In the genomic region with DNA sequence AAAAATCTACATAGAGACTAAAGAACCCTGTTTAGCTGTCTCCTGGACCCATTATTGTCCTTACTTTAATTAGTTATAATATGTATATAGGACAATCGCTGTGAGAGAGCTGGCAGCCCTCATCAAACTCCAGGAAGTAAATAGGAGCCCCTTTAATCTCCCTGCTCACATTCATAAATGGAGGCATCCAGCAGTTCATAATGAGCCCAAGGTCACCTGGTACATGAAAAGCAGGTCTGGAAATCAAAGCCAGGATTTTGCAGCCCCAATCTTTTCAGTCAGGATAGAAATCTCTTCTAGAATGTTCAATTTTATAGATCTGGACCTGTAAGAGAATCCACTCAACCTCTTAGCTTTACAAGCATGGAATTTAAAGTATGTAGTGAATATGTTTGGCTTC, we compare ENCODE assay signal across 18 mouse cellular contexts.
DNase-seq lines count a peak whose midpoint lies in the region; ATAC-seq and TF ChIP-seq lines count a peak whose summit lies in the region.
"Had no signal": no experiment of that assay in that cellular context is flagged by ENCODE, and none has a peak within 500 bp of the region (broad histone marks: within the 10 kb centered on the region; RNA-seq: fewer than 3 reads in every experiment).

No protein-coding gene starts in this region.

- H3K36me3 ChIP-seq in forebrain, embryonic 11.5 days (ENCODE audit: control insufficient read depth, insufficient read depth, low read length), result no peaks in the 10 kb centered on the region
- no peaks in the 10 kb centered on the region for H3K36me3 ChIP-seq in forebrain, embryonic 13.5 days (ENCODE audit: poor library complexity, severe bottlenecking)
- H3K36me3 ChIP-seq in forebrain, embryonic 14.5 days (ENCODE audit: control insufficient read depth, insufficient read depth, low read length), result no peaks in the 10 kb centered on the region
- no peaks in the 10 kb centered on the region for H3K36me3 ChIP-seq in forebrain, postnatal 0 days (ENCODE audit: insufficient read depth)
- H3K36me3 ChIP-seq: embryonic facial prominence, embryonic 13.5 days; forebrain, embryonic 15.5 days had no signal

- ATAC-seq in forebrain, embryonic 11.5 days (replicated peaks; ENCODE audit: low FRiP score), result peak; percentile 61; the same call in 1 of the 2 replicates
- ATAC-seq in forebrain, embryonic 13.5 days, result no peak
- no peak for ATAC-seq in forebrain, embryonic 14.5 days
- no peak for ATAC-seq in forebrain, postnatal 0 days
- ATAC-seq: forebrain, embryonic 15.5 days had no signal

- WGBS in forebrain, embryonic 11.5 days, result 31% methylated on average over 1 of the region's 1 CpGs
- WGBS in forebrain, embryonic 13.5 days, result 12% methylated on average over 1 of the region's 1 CpGs
- 19% methylated on average over 1 of the region's 1 CpGs for WGBS in forebrain, embryonic 14.5 days
- 19% methylated on average over 1 of the region's 1 CpGs for WGBS in forebrain, postnatal 0 days

- TF ChIP-seq CTCF in forebrain, postnatal 0 days (IDR thresholded peaks at IDR 0.05; ENCODE audit: low read depth), result no peak

- H3K4me3 ChIP-seq in forebrain, embryonic 11.5 days (ENCODE audit: low read depth, low read length), result no peak overlapping the region
- no peak overlapping the region for H3K4me3 ChIP-seq in forebrain, embryonic 13.5 days
- no peak overlapping the region for H3K4me3 ChIP-seq in forebrain, embryonic 14.5 days (ENCODE audit: low read depth, low read length)
- H3K4me3 ChIP-seq in forebrain, postnatal 0 days (ENCODE audit: low read depth, low read length), result no peak overlapping the region
- H3K4me3 ChIP-seq: embryonic facial prominence, embryonic 13.5 days; forebrain, embryonic 15.5 days had no signal

- H3K27ac ChIP-seq in forebrain, embryonic 11.5 days (ENCODE audit: low read depth, low read length), result no peak overlapping the region
- no peak overlapping the region for H3K27ac ChIP-seq in forebrain, embryonic 13.5 days
- H3K27ac ChIP-seq in forebrain, embryonic 14.5 days (ENCODE audit: low read depth, low read length), result no peak overlapping the region
- H3K27ac ChIP-seq in forebrain, postnatal 0 days (ENCODE audit: low read depth, low read length), result no peak overlapping the region
- H3K27ac ChIP-seq: embryonic facial prominence, embryonic 13.5 days; forebrain, embryonic 15.5 days had no signal

- no peak overlapping the region for H3K4me2 ChIP-seq in forebrain, embryonic 11.5 days (ENCODE audit: low read depth, low read length, severe bottlenecking)
- H3K4me2 ChIP-seq in forebrain, embryonic 13.5 days, result no peak overlapping the region
- H3K4me2 ChIP-seq in forebrain, embryonic 14.5 days (ENCODE audit: low read length), result no peak overlapping the region
- H3K4me2 ChIP-seq in forebrain, postnatal 0 days (ENCODE audit: low read depth), result no peak overlapping the region
- H3K4me2 ChIP-seq: embryonic facial prominence, embryonic 13.5 days; forebrain, embryonic 15.5 days had no signal

- no peak overlapping the region for H3K9ac ChIP-seq in forebrain, embryonic 11.5 days (ENCODE audit: low read length)
- H3K9ac ChIP-seq in forebrain, embryonic 13.5 days, result no peak overlapping the region
- H3K9ac ChIP-seq in forebrain, embryonic 14.5 days (ENCODE audit: low read length), result no peak overlapping the region
- H3K9ac ChIP-seq in forebrain, postnatal 0 days, result no peak overlapping the region
- H3K9ac ChIP-seq: embryonic facial prominence, embryonic 13.5 days; forebrain, embryonic 15.5 days had no signal

- intact Hi-C loops in left cerebral cortex, postnatal 25 days (cut with DNase I), result no loop called here

- no peaks in the 10 kb centered on the region for H3K9me3 ChIP-seq in forebrain, embryonic 11.5 days (ENCODE audit: control insufficient read depth, low read length)
- no peaks in the 10 kb centered on the region for H3K9me3 ChIP-seq in forebrain, embryonic 13.5 days (replicated peaks)
- no peaks in the 10 kb centered on the region for H3K9me3 ChIP-seq in forebrain, embryonic 14.5 days (replicated peaks; ENCODE audit: control insufficient read depth, low read length)
- no peaks in the 10 kb centered on the region for H3K9me3 ChIP-seq in forebrain, postnatal 0 days (ENCODE audit: low read length)
- H3K9me3 ChIP-seq: embryonic facial prominence, embryonic 13.5 days; forebrain, embryonic 15.5 days had no signal

- no peaks in the 10 kb centered on the region for H3K4me1 ChIP-seq in forebrain, embryonic 11.5 days (replicated peaks; ENCODE audit: control insufficient read depth, insufficient read depth, low read length)
- 0 out of 2 replicates have a peak, but pooled peaks cover 4% of the 10 kb centered on the region for H3K4me1 ChIP-seq in forebrain, embryonic 13.5 days
- H3K4me1 ChIP-seq in forebrain, embryonic 14.5 days (ENCODE audit: control insufficient read depth, insufficient read depth, low read length), result 0 out of 2 replicates have a peak, but pooled peaks cover 4% of the 10 kb centered on the region
- H3K4me1 ChIP-seq in forebrain, postnatal 0 days (ENCODE audit: insufficient read depth), result no peaks in the 10 kb centered on the region
- H3K4me1 ChIP-seq: embryonic facial prominence, embryonic 13.5 days; forebrain, embryonic 15.5 days had no signal

- DNase-seq in forebrain, embryonic 11.5 days (ENCODE audit: low spot score), result no peak
- peak; percentile 37 for DNase-seq in forebrain, embryonic 14.5 days (ENCODE audit: low spot score)
- no peak for DNase-seq in forebrain, postnatal 0 days
- DNase-seq in forelimb bud, embryonic 11.5 days (ENCODE audit: low read depth, low spot score), result peak; percentile 16
- DNase-seq in retina, postnatal 1 day, result peak; percentile 28
- DNase-seq in spleen, postnatal 36 days (ENCODE audit: low spot score in 2 of 2), result no peak
- DNase-seq in left cerebral cortex, postnatal 25 days (ENCODE audit: low spot score in 2 of 2), result no peak
- DNase-seq: adrenal gland, adult 2 months; adrenal gland, postnatal 10 days; adrenal gland, postnatal 25 days; cerebellum, adult 11-12 months; cerebellum, adult 2 months; cerebellum, adult 9-10 months; cerebellum, postnatal 10 days; cerebellum, postnatal 25 days had no signal

- H3K27me3 ChIP-seq in forebrain, embryonic 11.5 days (ENCODE audit: control insufficient read depth, insufficient read depth, low read length), result no peaks in the 10 kb centered on the region
- H3K27me3 ChIP-seq in forebrain, embryonic 13.5 days, result no peaks in the 10 kb centered on the region
- no peaks in the 10 kb centered on the region for H3K27me3 ChIP-seq in forebrain, embryonic 14.5 days (replicated peaks; ENCODE audit: control insufficient read depth, insufficient read depth, low read length)
- H3K27me3 ChIP-seq in forebrain, postnatal 0 days (ENCODE audit: insufficient read depth, low read length), result no peaks in the 10 kb centered on the region
- H3K27me3 ChIP-seq: embryonic facial prominence, embryonic 13.5 days; forebrain, embryonic 15.5 days had no signal

Comparison
In these comparisons a context has a peak if more than half of its experiments do, and no peak if none do; other contexts are left out.
1. DNase-seq: peak in forebrain, embryonic 14.5 days (single experiment), forelimb bud, embryonic 11.5 days (single experiment) and retina, postnatal 1 day (single experiment); none in forebrain, embryonic 11.5 days (single experiment), forebrain, postnatal 0 days (single experiment), spleen, postnatal 36 days (0 of 2) and left cerebral cortex, postnatal 25 days (0 of 2).